Mouse (Mus musculus) kidney, postnatal 4 days (tissue): ENCODE measurements around the gene Gm7029.
A peak's percentile ranks its signal among the peaks of the same experiment; 100 is the strongest.

Experiments
- DNase-seq, 2 experiments: peaks; one replicate each; pipeline ENCODE4 v3.0.0; 2021; ENCODE audit warnings: mixed read lengths in 2 of 2

The Gm7029 gene

GRCm38 (mm10) chr17:33914969-33915391 is 41.3 kb downstream of the Gm7029 start:
- no peak for DNase-seq

- DNase-seq, result peak; percentile 97 to 99
These were observed 42.1 kb downstream of the Gm7029 start, which contains the start of the genes Tapbp and Zbtb22 for GRCm38 (mm10) chr17:33915671-33916250. Gene Tapbp (plus strand): TSS chr17:33915899. Gene Zbtb22 (plus strand): TSS chr17:33915904.

GRCm38 (mm10) chr17:33916294-33916693 is 42.7 kb downstream of the Gm7029 start:
- no peak for DNase-seq

- peak in 1 of 2 experiments; percentile 41 for DNase-seq
These were observed 43.4 kb downstream of the Gm7029 start for GRCm38 (mm10) chr17:33916847-33917655.

GRCm38 (mm10) chr17:33917656-33918292 is 44.1 kb downstream of the Gm7029 start:
- no peak for DNase-seq

- DNase-seq, result peak; percentile 30 to 37
These were observed 44.9 kb downstream of the Gm7029 start for GRCm38 (mm10) chr17:33918293-33919203.

- peak; percentile 81 to 89 for DNase-seq
These were observed 46.0 kb downstream of the Gm7029 start for GRCm38 (mm10) chr17:33919351-33920281.

- peak; percentile 91 to 93 for DNase-seq
These were observed 46.9 kb downstream of the Gm7029 start for GRCm38 (mm10) chr17:33920282-33921097.

- DNase-seq, result no peak
These were observed 47.7 kb downstream of the Gm7029 start for GRCm38 (mm10) chr17:33921361-33921760.
